Mouse (Mus musculus): ENCODE data around the gene Ccdc28b.

Gene Ccdc28b

GRCm38 (mm10) chr4:129584370-129584769 lies 39.4 kb downstream of the Ccdc28b start:
- DNase-seq: no peak

DNA sequence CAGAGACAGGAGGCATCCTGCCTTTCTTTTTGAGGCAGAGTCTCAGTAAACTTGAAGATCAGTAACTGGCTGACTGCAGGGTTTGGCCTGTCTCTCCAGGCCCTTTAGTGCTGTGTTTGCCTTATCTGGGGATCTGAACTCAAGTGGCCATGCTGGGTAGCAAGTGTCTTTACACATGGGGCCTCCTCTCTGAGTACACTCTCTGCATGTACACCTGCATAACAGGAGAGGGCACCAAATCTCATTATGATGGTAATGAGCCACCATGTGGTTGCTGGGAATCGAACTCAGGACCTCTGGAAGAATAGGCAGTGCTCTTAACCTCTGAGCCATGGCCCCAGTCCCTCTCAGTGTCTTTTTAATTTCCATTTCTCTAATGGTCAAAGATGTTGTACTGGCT lies 41.5 kb downstream of the Ccdc28b start:
- no peak for DNase-seq

DNA sequence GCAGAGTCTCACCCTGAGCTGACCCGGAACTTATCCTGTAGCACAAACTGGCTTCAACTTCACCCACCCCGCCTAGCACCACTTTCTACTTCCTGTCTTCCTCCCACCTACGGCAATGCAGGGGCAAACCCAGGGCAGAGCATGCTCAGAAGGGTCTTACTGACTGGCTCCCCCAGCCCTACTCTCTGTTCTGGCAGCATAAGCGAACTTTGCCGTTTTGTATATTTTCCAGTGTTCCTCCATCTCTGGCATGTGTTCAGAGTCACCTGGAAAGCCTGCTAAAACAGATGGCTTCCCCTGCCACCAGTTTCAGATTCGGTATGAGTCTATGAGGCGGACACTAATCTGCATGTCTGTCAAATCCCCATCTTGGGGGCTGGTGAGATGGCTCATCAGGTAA lies 43.4 kb downstream of the Ccdc28b start:
- no peak for DNase-seq

- peak; percentile 63 for DNase-seq
Observed at GRCm38 (mm10) chr4:129578466-129578865, 45.3 kb downstream of the Ccdc28b start, which contains the start of gene Fam167b. TSS of gene Fam167b (minus strand) at chr4:129578549.

GRCm38 (mm10) chr4:129577688-129578087 lies 46.1 kb downstream of the Ccdc28b start:
- DNase-seq: no peak

GRCm38 (mm10) chr4:129576863-129577491 lies 46.8 kb downstream of the Ccdc28b start:
- DNase-seq: peak; percentile 78

- DNase-seq: no peak
Observed at GRCm38 (mm10) chr4:129575171-129575844, 48.4 kb downstream of the Ccdc28b start.

DNA sequence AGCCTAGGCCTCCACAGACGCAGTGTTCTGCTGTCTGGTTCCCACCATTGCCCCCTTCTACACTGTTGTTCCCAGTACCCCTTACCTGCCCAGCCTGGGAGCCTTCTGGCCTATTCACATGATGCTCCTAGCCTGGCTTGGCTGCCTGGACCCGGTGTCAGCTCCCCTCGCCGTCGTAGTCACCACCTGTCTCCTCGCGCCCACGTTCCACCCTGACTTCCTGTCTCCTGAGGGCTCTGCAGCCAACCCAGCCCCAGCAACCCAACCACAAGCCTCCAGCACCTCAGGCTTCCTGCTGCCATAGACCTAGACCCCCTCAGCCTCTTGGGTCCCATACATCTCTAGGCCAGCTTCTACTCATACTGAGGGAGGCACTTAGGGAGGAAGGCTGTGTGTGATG lies 50.3 kb downstream of the Ccdc28b start, which contains the start of gene Lck:
Gene Lck, minus strand, starts transcription at position 212 of the 400 bp plus-strand sequence.
- no peak for DNase-seq

- no peak for DNase-seq
Observed at GRCm38 (mm10) chr4:129573093-129573370, 50.7 kb downstream of the Ccdc28b start.

DNA sequence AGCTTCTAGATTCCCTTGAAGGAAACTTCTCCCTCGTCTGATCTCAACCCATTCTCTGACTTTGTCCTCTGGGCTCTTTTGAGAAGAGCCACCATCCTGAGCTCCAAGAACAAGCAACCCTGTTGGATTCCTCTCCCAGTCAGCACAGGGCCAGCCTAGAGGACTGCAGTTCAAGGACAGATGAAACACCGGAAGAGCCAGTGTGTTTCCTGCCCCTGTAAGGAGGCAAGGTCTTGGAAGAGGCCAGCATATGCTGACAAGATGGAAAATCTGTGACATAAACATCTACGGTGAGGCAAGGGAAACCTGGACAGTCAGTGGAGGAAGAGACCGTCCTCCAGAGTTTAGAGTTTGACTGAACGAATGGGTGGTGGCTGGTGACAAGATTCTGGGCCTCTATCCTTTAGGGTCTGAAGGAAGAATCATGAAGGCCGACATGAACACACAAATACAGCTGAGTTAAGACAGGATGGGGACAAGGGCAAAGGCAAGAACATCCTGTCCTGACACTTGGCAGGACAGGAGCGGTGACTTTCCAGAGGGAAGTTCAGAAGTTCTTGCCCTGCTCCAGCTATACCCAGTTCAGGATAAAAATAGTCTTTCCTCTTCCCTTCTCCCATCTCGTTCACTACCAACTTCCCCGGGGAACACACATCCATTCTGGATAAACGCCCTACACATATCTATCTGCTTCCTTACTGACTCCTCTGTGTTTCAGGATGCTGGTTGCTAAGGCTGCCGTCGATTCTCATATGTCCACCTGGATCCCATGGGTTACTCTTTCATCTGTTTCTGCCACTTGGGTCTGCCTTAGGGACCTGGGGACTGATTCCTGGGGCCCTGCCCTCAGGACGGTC lies 51.3 kb downstream of the Ccdc28b start:
- peak; percentile 41 for DNase-seq

GRCm38 (mm10) chr4:129571551-129572084 lies 52.1 kb downstream of the Ccdc28b start:
- no peak for DNase-seq

GRCm38 (mm10) chr4:129570028-129570427 lies 53.7 kb downstream of the Ccdc28b start:
- DNase-seq: no peak

Measured in kidney, adult 18-20 months (tissue).